ENCODE assay signal across 20 mouse cellular contexts in genomic region chr6:97950882-97951245, GRCm38 (mm10).
"Had no signal": no experiment of that assay in that cellular context is flagged by ENCODE, and none has a peak within 500 bp of the region (broad histone marks: within the 10 kb centered on the region; RNA-seq: fewer than 3 reads in every experiment).

No protein-coding gene starts in this region.

- H3K9me3 ChIP-seq: limb, embryonic 15.5 days; midbrain, embryonic 12.5 days; midbrain, embryonic 15.5 days; neural tube, embryonic 12.5 days; neural tube, embryonic 15.5 days had no signal

- DNase-seq: kidney, postnatal 25 days; layer of hippocampus, postnatal 36 days; left cerebral cortex, postnatal 4 days; liver, postnatal 0 days; lung, embryonic 14.5 days; thymus, adult 2 months; thymus, postnatal 14 days; thymus, postnatal 4 days had no signal

- H3K36me3 ChIP-seq: limb, embryonic 15.5 days; midbrain, embryonic 12.5 days; midbrain, embryonic 15.5 days; neural tube, embryonic 12.5 days; neural tube, embryonic 15.5 days had no signal

- ATAC-seq: liver, postnatal 0 days; lung, postnatal 0 days; midbrain, embryonic 15.5 days had no signal

- H3K27me3 ChIP-seq: limb, embryonic 15.5 days; midbrain, embryonic 12.5 days; midbrain, embryonic 15.5 days; neural tube, embryonic 12.5 days; neural tube, embryonic 15.5 days had no signal

- H3K4me3 ChIP-seq: left cerebral cortex, adult 2 months; limb, embryonic 15.5 days; midbrain, embryonic 12.5 days; midbrain, embryonic 15.5 days; neural tube, embryonic 12.5 days; neural tube, embryonic 15.5 days had no signal

- H3K4me1 ChIP-seq: limb, embryonic 15.5 days; neural tube, embryonic 12.5 days; neural tube, embryonic 15.5 days had no signal

- H3K9ac ChIP-seq: limb, embryonic 15.5 days; liver, embryonic 14.5 days; liver, postnatal 0 days; lung, embryonic 14.5 days; midbrain, embryonic 12.5 days; midbrain, embryonic 15.5 days; neural tube, embryonic 12.5 days; neural tube, embryonic 15.5 days had no signal

- H3K4me2 ChIP-seq: limb, embryonic 15.5 days; liver, embryonic 11.5 days; lung, embryonic 14.5 days; midbrain, embryonic 12.5 days; midbrain, embryonic 15.5 days; neural tube, embryonic 12.5 days; neural tube, embryonic 15.5 days had no signal

- H3K27ac ChIP-seq: kidney, postnatal 0 days; left cerebral cortex, adult 2 months; limb, embryonic 15.5 days; liver, embryonic 14.5 days; macrophage; midbrain, embryonic 12.5 days; midbrain, embryonic 15.5 days; neural tube, embryonic 12.5 days; neural tube, embryonic 15.5 days; stomach, postnatal 0 days had no signal
